Mouse (Mus musculus) stomach, embryonic 16.5 days (tissue): Measurements from ENCODE around the gene Srrm1. TPM values are rescaled to one million over a fixed set of nuclear protein-coding genes. Genes with fewer than 3 reads are reported as not detected.
"Not testable (repeated sequence)": the region's sequence is repeated elsewhere in the genome, so short reads cannot be mapped to it uniquely, and the experiment has no call there.

Experiments used
- ATAC-seq: fragments of 200-750 bp; cut with Nextera tagmentation; 2 replicates; pipeline ENCODE4 v1.8.0; 2017; ENCODE audit warnings: moderate number of reproducible peaks, moderate TSS enrichment; ENCODE audit not compliant: insufficient read depth, low FRiP score
- H3K27ac ChIP-seq: fragments of 300-500 bp; sonication (generic); 2 replicates; pipeline ENCODE4 v1.5.1; 2014; ENCODE audit warnings: low read length
- H3K27me3 ChIP-seq: fragments of 300-500 bp; sonication (generic); 2 replicates; pipeline ENCODE4 v1.6.1; 2014; ENCODE audit warnings: low read length, control low read depth, mixed read lengths; ENCODE audit not compliant: control insufficient read depth, insufficient read depth
- H3K36me3 ChIP-seq: fragments of 300-500 bp; sonication (generic); 2 replicates; pipeline ENCODE4 v1.6.1; 2014; ENCODE audit warnings: low read length; ENCODE audit not compliant: control insufficient read depth, insufficient read depth
- H3K4me1 ChIP-seq: fragments of 300-500 bp; sonication (generic); 2 replicates; pipeline ENCODE4 v1.6.1; 2014; ENCODE audit warnings: low read length, control low read depth, mixed read lengths; ENCODE audit not compliant: control insufficient read depth, insufficient read depth
- H3K4me2 ChIP-seq: fragments of 300-500 bp; sonication (generic); 2 replicates; pipeline ENCODE4 v1.6.1; 2014; ENCODE audit warnings: low read depth, low read length, mixed read lengths
- H3K4me3 ChIP-seq: fragments of 300-500 bp; sonication (generic); replicated peaks from 2 replicates; pipeline ENCODE4 v1.5.1; 2014; ENCODE audit warnings: mild to moderate bottlenecking, low read length
- H3K9ac ChIP-seq: fragments of 300-500 bp; sonication (generic); 2 replicates; pipeline ENCODE4 v1.6.1; 2014; ENCODE audit warnings: low read length
- H3K9me3 ChIP-seq: fragments of 300-500 bp; sonication (generic); replicated peaks from 2 replicates; pipeline ENCODE4 v1.6.1; 2016; ENCODE audit warnings: low read length, control low read depth; ENCODE audit not compliant: control insufficient read depth
- WGBS: fragments of 180-500 bp; shearing (Covaris S2); extraction: QIAGEN DNeasy Blood & Tissue Kit; methylation state at CpG from one replicate; pipeline ENCODE4 v1.1.7; 2014; 5-methylcytosine and 5-hydroxymethylcytosine counted together
- polyA plus RNA-seq: library from polyadenylated mRNA; unstranded; fragments of >200 nt; fragmentation: Nextera tagmentation; extraction: Ambion mirVana; gene quantifications from 2 replicates; pipeline ENCODE4 v1.2.1, GENCODE M21; 2015

Gene Srrm1
- polyA plus RNA-seq, 1 experiment from 2014 or later, result 188 TPM

GRCm38 (mm10) chr4:135358736-135359135 is 5.6 kb upstream of the Srrm1 start:
- H3K4me3 ChIP-seq, result no peak overlapping the region
- H3K9ac ChIP-seq, result no peak overlapping the region
- no peak overlapping the region for H3K4me2 ChIP-seq
- WGBS, result 4% methylated on average over 6 of the region's 6 CpGs
- no peaks in the 10 kb centered on the region for H3K9me3 ChIP-seq
- no peak for ATAC-seq
- peaks cover 7% of the 10 kb centered on the region for H3K4me1 ChIP-seq
- no peaks in the 10 kb centered on the region for H3K27me3 ChIP-seq
- H3K27ac ChIP-seq, result no peak overlapping the region
- no peaks in the 10 kb centered on the region for H3K36me3 ChIP-seq

GRCm38 (mm10) chr4:135357221-135357920 is 4.2 kb upstream of the Srrm1 start:
- no peak overlapping the region for H3K4me2 ChIP-seq
- peaks cover 7% of the 10 kb centered on the region for H3K4me1 ChIP-seq
- H3K27ac ChIP-seq, result peak overlapping the region; percentile 68; the same call in 1 of the 2 replicates
- no peaks in the 10 kb centered on the region for H3K27me3 ChIP-seq
- 0 out of 2 replicates have a peak overlapping the region, but pooled peaks have one; percentile 21 for H3K9ac ChIP-seq
- no peak overlapping the region for H3K4me3 ChIP-seq
- no peaks in the 10 kb centered on the region for H3K36me3 ChIP-seq
- WGBS, result 75% methylated on average over 12 of the region's 12 CpGs
- no peaks in the 10 kb centered on the region for H3K9me3 ChIP-seq
- ATAC-seq, result no peak

- no peaks in the 10 kb centered on the region for H3K27me3 ChIP-seq
- peak overlapping the region; percentile 23; the same call in 1 of the 2 replicates for H3K4me2 ChIP-seq
- no peaks in the 10 kb centered on the region for H3K9me3 ChIP-seq
- H3K27ac ChIP-seq, result peak overlapping the region; percentile 68; the same call in 1 of the 2 replicates
- H3K4me3 ChIP-seq, result no peak overlapping the region
- 58% methylated on average over 9 of the region's 9 CpGs for WGBS
- peaks cover 13% of the 10 kb centered on the region for H3K4me1 ChIP-seq
- no peaks in the 10 kb centered on the region for H3K36me3 ChIP-seq
- no peak overlapping the region for H3K9ac ChIP-seq
- ATAC-seq, result no peak
These were observed 2.9 kb upstream of the Srrm1 start for GRCm38 (mm10) chr4:135355886-135356550.

- not testable (repeated sequence) for H3K4me2 ChIP-seq, H3K9ac ChIP-seq, H3K36me3 ChIP-seq, H3K4me3 ChIP-seq, H3K9me3 ChIP-seq, ATAC-seq, H3K27me3 ChIP-seq
- Histone ChIP-seq H3K27ac (peak overlapping the region; percentile 99), H3K4me1 (peaks cover 13% of the 10 kb centered on the region)
These were observed 1.6 kb upstream of the Srrm1 start for GRCm38 (mm10) chr4:135354751-135355150.

GRCm38 (mm10) chr4:135353794-135354450 is 801 bp upstream of the Srrm1 start:
- no peaks in the 10 kb centered on the region for H3K36me3 ChIP-seq
- WGBS, result 9% methylated on average over 12 of the region's 12 CpGs
- H3K27ac ChIP-seq, result peak overlapping the region; percentile 99
- no peak for ATAC-seq
- H3K27me3 ChIP-seq, result no peaks in the 10 kb centered on the region
- H3K4me1 ChIP-seq, result peaks cover 13% of the 10 kb centered on the region
- peak overlapping the region; percentile 68 for H3K4me2 ChIP-seq
- peak overlapping the region; percentile 72 for H3K4me3 ChIP-seq
- H3K9me3 ChIP-seq, result no peaks in the 10 kb centered on the region
- H3K9ac ChIP-seq, result peak overlapping the region; percentile 75

- under 1% methylated on average over 67 of the region's 67 CpGs for WGBS
- Histone ChIP-seq H3K27ac (peak overlapping the region; percentile 91), H3K36me3 (no peaks in the 10 kb centered on the region), H3K9ac (peak overlapping the region; percentile 98), H3K9me3 (no peaks in the 10 kb centered on the region), H3K4me3 (peak overlapping the region; percentile 72), H3K4me1 (peaks cover 13% of the 10 kb centered on the region), H3K27me3 (no peaks in the 10 kb centered on the region), H3K4me2 (peak overlapping the region; percentile 79)
- ATAC-seq, result peak; percentile 30; the same call in 1 of the 2 replicates
These were observed 625 bp downstream of the Srrm1 start for GRCm38 (mm10) chr4:135352326-135353065.

- Histone ChIP-seq H3K9me3 (no peaks in the 10 kb centered on the region), H3K4me2 (no peak overlapping the region), H3K27me3 (no peaks in the 10 kb centered on the region), H3K36me3 (peaks cover 55% of the 10 kb centered on the region), H3K27ac (no peak overlapping the region), H3K9ac (no peak overlapping the region), H3K4me3 (no peak overlapping the region), H3K4me1 (0 out of 2 replicates have a peak, but pooled peaks cover 2% of the 10 kb centered on the region)
- WGBS, result 63% methylated on average over 14 of the region's 14 CpGs
- ATAC-seq, result no peak
These were observed 15.7 kb downstream of the Srrm1 start for GRCm38 (mm10) chr4:135337376-135337942.

GRCm38 (mm10) chr4:135336023-135336357 is 17.1 kb downstream of the Srrm1 start:
- H3K36me3 ChIP-seq, result peaks cover 51% of the 10 kb centered on the region
- WGBS, result 75% methylated on average over 3 of the region's 3 CpGs
- no peak for ATAC-seq
- H3K27ac ChIP-seq, result peak overlapping the region; percentile 20; the same call in 1 of the 2 replicates
- H3K27me3 ChIP-seq, result no peaks in the 10 kb centered on the region
- H3K9ac ChIP-seq, result no peak overlapping the region
- H3K4me2 ChIP-seq, result no peak overlapping the region
- H3K4me3 ChIP-seq, result no peak overlapping the region
- H3K9me3 ChIP-seq, result no peaks in the 10 kb centered on the region
- 0 out of 2 replicates have a peak, but pooled peaks cover 2% of the 10 kb centered on the region for H3K4me1 ChIP-seq
